Comparison of ENCODE assay signal across 9 mouse cellular contexts in genomic region chr9:14246016-14246799, GRCm38 (mm10). TPM values are rescaled to one million over a fixed set of nuclear protein-coding genes. Genes with fewer than 3 reads are reported as not detected.
DNase-seq lines count a peak whose midpoint lies in the region; ATAC-seq lines count a peak whose summit lies in the region.
"Had no signal": no experiment of that assay in that cellular context is flagged by ENCODE, and none has a peak within 500 bp of the region (broad histone marks: within the 10 kb centered on the region; RNA-seq: fewer than 3 reads in every experiment).

No protein-coding gene starts in this region.

- H3K4me3 ChIP-seq in heart, embryonic 11.5 days (ENCODE audit: low read depth, low read length): no peak overlapping the region
- no peak overlapping the region for H3K4me3 ChIP-seq in embryonic facial prominence, embryonic 11.5 days (ENCODE audit: low read depth, low read length)
- no peak overlapping the region for H3K4me3 ChIP-seq in hindbrain, embryonic 14.5 days (replicated peaks; ENCODE audit: low read length)
- H3K4me3 ChIP-seq in midbrain, embryonic 10.5 days: no peak overlapping the region

- peaks cover 6% of the 10 kb centered on the region for H3K4me1 ChIP-seq in heart, embryonic 11.5 days (ENCODE audit: control insufficient read depth, insufficient read depth, low read length)
- no peaks in the 10 kb centered on the region; the same call in 1 of the 2 replicates for H3K4me1 ChIP-seq in embryonic facial prominence, embryonic 11.5 days (ENCODE audit: control insufficient read depth, insufficient read depth, low read length)
- H3K4me1 ChIP-seq in hindbrain, embryonic 14.5 days (replicated peaks; ENCODE audit: control insufficient read depth, insufficient read depth, low read length): peaks cover 9% of the 10 kb centered on the region; the same call in 1 of the 2 replicates
- H3K4me1 ChIP-seq in midbrain, embryonic 10.5 days: peaks cover 30% of the 10 kb centered on the region

- ATAC-seq in heart, embryonic 11.5 days (replicated peaks; ENCODE audit: insufficient number of reproducible peaks, low FRiP score, low TSS enrichment): peak; percentile 35; the same call in 1 of the 2 replicates
- ATAC-seq in embryonic facial prominence, embryonic 11.5 days (replicated peaks; ENCODE audit: insufficient number of reproducible peaks, low FRiP score, low TSS enrichment, low read depth): peak; percentile 83
- ATAC-seq in hindbrain, embryonic 14.5 days (ENCODE audit: low FRiP score): peak; percentile 64

- intact Hi-C loops in heart, postnatal 25 days (cut with DNase I): no loop called here

- H3K36me3 ChIP-seq in heart, embryonic 11.5 days (ENCODE audit: control insufficient read depth, insufficient read depth, low read length): no peaks in the 10 kb centered on the region
- no peaks in the 10 kb centered on the region for H3K36me3 ChIP-seq in embryonic facial prominence, embryonic 11.5 days (replicated peaks; ENCODE audit: control insufficient read depth, insufficient read depth, low read depth, low read length)
- no peaks in the 10 kb centered on the region for H3K36me3 ChIP-seq in hindbrain, embryonic 14.5 days (replicated peaks; ENCODE audit: control insufficient read depth, insufficient read depth)
- H3K36me3 ChIP-seq in midbrain, embryonic 10.5 days: no peaks in the 10 kb centered on the region
- H3K36me3 ChIP-seq: G1E had no signal

- 21% methylated on average over 11 of the region's 11 CpGs for whole genome bisulfite sequencing in heart, embryonic 11.5 days (ENCODE audit: insufficient replicate concordance)
- WGBS in embryonic facial prominence, embryonic 11.5 days: 25% methylated on average over 11 of the region's 11 CpGs
- WGBS in hindbrain, embryonic 14.5 days: 27% methylated on average over 11 of the region's 11 CpGs
- 29% methylated on average over 11 of the region's 11 CpGs for WGBS in midbrain, embryonic 10.5 days

- no peak overlapping the region for H3K9ac ChIP-seq in heart, embryonic 11.5 days (ENCODE audit: low read depth, low read length)
- no peak overlapping the region for H3K9ac ChIP-seq in embryonic facial prominence, embryonic 11.5 days (replicated peaks; ENCODE audit: low read length)
- no peak overlapping the region for H3K9ac ChIP-seq in hindbrain, embryonic 14.5 days

- no peaks in the 10 kb centered on the region for H3K27me3 ChIP-seq in heart, embryonic 11.5 days (ENCODE audit: control insufficient read depth, insufficient read depth, low read length)
- H3K27me3 ChIP-seq in embryonic facial prominence, embryonic 11.5 days (ENCODE audit: control insufficient read depth, insufficient read depth, low read length): no peaks in the 10 kb centered on the region
- H3K27me3 ChIP-seq in hindbrain, embryonic 14.5 days (ENCODE audit: control insufficient read depth, insufficient read depth, low read length): no peaks in the 10 kb centered on the region
- H3K27me3 ChIP-seq in midbrain, embryonic 10.5 days (ENCODE audit: low read depth, poor library complexity, severe bottlenecking): no peaks in the 10 kb centered on the region

- peak overlapping the region; percentile 57; the same call in 1 of the 2 replicates for H3K27ac ChIP-seq in heart, embryonic 11.5 days (ENCODE audit: low read depth, low read length)
- H3K27ac ChIP-seq in embryonic facial prominence, embryonic 11.5 days (replicated peaks; ENCODE audit: low read depth, low read length): no peak overlapping the region
- H3K27ac ChIP-seq in hindbrain, embryonic 14.5 days: no peak overlapping the region; the same call in 1 of the 2 replicates
- peak overlapping the region; percentile 50 for H3K27ac ChIP-seq in midbrain, embryonic 10.5 days (replicated peaks)

- no peaks in the 10 kb centered on the region for H3K9me3 ChIP-seq in heart, embryonic 11.5 days (replicated peaks; ENCODE audit: control insufficient read depth, low read length)
- H3K9me3 ChIP-seq in embryonic facial prominence, embryonic 11.5 days (replicated peaks; ENCODE audit: control insufficient read depth, low read length): no peaks in the 10 kb centered on the region
- H3K9me3 ChIP-seq in hindbrain, embryonic 14.5 days (ENCODE audit: control insufficient read depth, low read length): no peaks in the 10 kb centered on the region
- H3K9me3 ChIP-seq in midbrain, embryonic 10.5 days (replicated peaks): no peaks in the 10 kb centered on the region
- H3K9me3 ChIP-seq: G1E had no signal

- H3K4me2 ChIP-seq in heart, embryonic 11.5 days: peak overlapping the region; percentile 21
- 0 out of 2 replicates have a peak overlapping the region, but pooled peaks have one; percentile 10 for H3K4me2 ChIP-seq in embryonic facial prominence, embryonic 11.5 days (ENCODE audit: low read depth, low read length)
- no peak overlapping the region for H3K4me2 ChIP-seq in hindbrain, embryonic 14.5 days (replicated peaks)

- no peak for DNase-seq in heart, postnatal 25 days (ENCODE audit: low spot score)
- peak; percentile 82 for DNase-seq in embryonic facial prominence, embryonic 11.5 days (ENCODE audit: low spot score)
- peak; percentile 59 for DNase-seq in hindbrain, embryonic 14.5 days (ENCODE audit: low spot score)
- peak; percentile 39 to 51 for DNase-seq in layer of hippocampus, postnatal 10 days (ENCODE audit: low spot score in 2 of 2)
- peak; percentile 44 for DNase-seq in midbrain, embryonic 10.5 days (ENCODE audit: low spot score)
- DNase-seq in ovary, postnatal 36 days (ENCODE audit: low spot score): no peak
- no peak for DNase-seq in thymus, postnatal 36 days

RNA-seq across cellular contexts. Expression of gene Sesn3, which starts 28.7 kb away (rescaled TPM):
- polyA plus RNA-seq in heart, embryonic 11.5 days (2014; fragmentation: Nextera tagmentation; extraction: Ambion mirVana): 15.9 and 21.0 TPM in 2 replicates
- total RNA-seq in heart, postnatal 25 days (2021): 10 to 100 TPM; 23.3 to 24.6 TPM
- polyA plus RNA-seq in embryonic facial prominence, embryonic 11.5 days (2014; fragmentation: Nextera tagmentation; extraction: Ambion mirVana): 27.5 and 27.6 TPM in 2 replicates
- 23.7 and 26.3 TPM in 2 replicates for polyA plus RNA-seq in hindbrain, embryonic 14.5 days (2014; fragmentation: Nextera tagmentation; extraction: Ambion mirVana)
- total RNA-seq in layer of hippocampus, postnatal 10 days (2021): 10 to 100 TPM; 58.2 to 61.1 TPM
- 16.0 and 16.2 TPM in 2 replicates for polyA plus RNA-seq in midbrain, embryonic 10.5 days (2016; fragmentation: Nextera tagmentation; extraction: Ambion mirVana)

Comparison
In these comparisons a context has a peak if more than half of its experiments do, and no peak if none do; other contexts are left out.
1. H3K27ac ChIP-seq: peak in heart, embryonic 11.5 days (single experiment) and midbrain, embryonic 10.5 days (single experiment); none in embryonic facial prominence, embryonic 11.5 days (single experiment) and hindbrain, embryonic 14.5 days (single experiment).
2. DNase-seq: peak in embryonic facial prominence, embryonic 11.5 days (single experiment), hindbrain, embryonic 14.5 days (single experiment), layer of hippocampus, postnatal 10 days (2 of 2) and midbrain, embryonic 10.5 days (single experiment); none in heart, postnatal 25 days (single experiment), ovary, postnatal 36 days (single experiment) and thymus, postnatal 36 days (0 of 2).
3. Peak in every context shown above with its lines, with median percentiles within 50 percentile points of each other: ATAC-seq.